Comparison of ENCODE assay signal across 9 mouse cellular contexts in the genomic region with DNA sequence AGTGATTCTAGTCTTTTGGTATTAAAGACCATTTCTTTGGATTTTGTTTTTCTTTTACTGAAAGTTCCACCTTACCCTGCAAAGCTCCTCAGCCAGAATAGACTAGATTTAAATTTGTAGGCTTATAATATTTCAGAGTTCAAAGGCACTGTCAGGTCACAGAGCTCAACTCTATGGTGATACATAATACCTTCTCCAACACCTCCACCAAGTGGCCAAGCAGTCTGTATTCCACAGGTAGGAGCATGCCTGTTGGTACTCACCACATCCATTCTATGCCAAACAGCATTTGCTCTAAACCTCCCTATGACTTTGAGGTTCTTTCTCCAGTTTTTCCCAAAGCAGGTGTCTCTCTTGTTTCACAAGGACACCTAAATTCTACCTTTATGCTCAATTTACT.
DNase-seq lines count a peak whose midpoint lies in the region; ATAC-seq and TF ChIP-seq lines count a peak whose summit lies in the region.
"Had no signal": no experiment of that assay in that cellular context is flagged by ENCODE, and none has a peak within 500 bp of the region (broad histone marks: within the 10 kb centered on the region; RNA-seq: fewer than 3 reads in every experiment).

No protein-coding gene starts in this region.

- no peak for TF ChIP-seq POLR2A in heart, adult 2 months (IDR thresholded peaks at IDR 0.05; ENCODE audit: insufficient read depth, low read depth, low read length)

- peak; percentile 53 for TF ChIP-seq CTCF in heart, adult 2 months (IDR thresholded peaks at IDR 0.05)

- H3K4me1 ChIP-seq in heart, adult 2 months (ENCODE audit: control insufficient read depth, insufficient read depth, low read length) = no peaks in the 10 kb centered on the region

- no peak for TF ChIP-seq EP300 in heart, adult 2 months (IDR thresholded peaks at IDR 0.05; ENCODE audit: insufficient read depth, low read depth, low read length)

- H3K79me2 ChIP-seq in heart, adult 2 months (replicated peaks; ENCODE audit: control insufficient read depth, insufficient read depth, low read length) = no peaks in the 10 kb centered on the region

- H3K27me3 ChIP-seq in heart, adult 2 months (ENCODE audit: control insufficient read depth, insufficient read depth, low read length) = no peaks in the 10 kb centered on the region

- no peak overlapping the region for H3K9ac ChIP-seq in heart, adult 2 months (ENCODE audit: low read depth, low read length)

- intact Hi-C loops in heart, adult 2 months (cut with DNase I) = loop anchor here (5.0 to 10.0 kb wide), 2 partner anchors 820 to 1648 kb away; no protein-coding TSS in a partner anchor
- intact Hi-C loops in heart, postnatal 25 days (cut with DNase I) = loop anchor here (5.0 kb wide), 1 partner anchor 820 kb away; no protein-coding TSS in a partner anchor

- DNase-seq in heart, adult 2 months = no peak
- no peak for DNase-seq in heart, postnatal 25 days (ENCODE audit: low spot score)
- peak; percentile 3 for DNase-seq in lung, postnatal 36 days
- DNase-seq in lung, postnatal 25 days (ENCODE audit: low spot score) = no peak
- peak; percentile 69 for DNase-seq in skeletal muscle tissue, adult 2 months (ENCODE audit: low read depth, low spot score)
- no peak for DNase-seq in layer of hippocampus, postnatal 36 days
- no peak for DNase-seq in embryo, embryonic 9.5 days (ENCODE audit: extremely low spot score)

- no peaks in the 10 kb centered on the region for H3K36me3 ChIP-seq in heart, adult 2 months (ENCODE audit: control insufficient read depth, insufficient read depth, low read length)

- ATAC-seq in activated CD4-positive, CD25-positive, alpha-beta regulatory T cell, adult 4 months = peak; percentile 57

- no peak overlapping the region for H3K4me3 ChIP-seq in heart, adult 2 months
- H3K4me3 ChIP-seq: myocyte had no signal

- no peak overlapping the region for H3K27ac ChIP-seq in heart, adult 2 months

Comparison
In these comparisons a context has a peak if more than half of its experiments do, and no peak if none do; other contexts are left out.
1. DNase-seq: peak in lung, postnatal 36 days (single experiment) and skeletal muscle tissue, adult 2 months (single experiment); none in heart, adult 2 months (0 of 2), heart, postnatal 25 days (single experiment), lung, postnatal 25 days (single experiment), layer of hippocampus, postnatal 36 days (0 of 2) and embryo, embryonic 9.5 days (single experiment).